Mouse (Mus musculus) hindbrain, embryonic 16.5 days (tissue): ENCODE data around the gene Gng7. TPM values are rescaled to one million over a fixed set of nuclear protein-coding genes. Genes with fewer than 3 reads are reported as not detected.
"Not testable (repeated sequence)": the region's sequence is repeated elsewhere in the genome, so short reads cannot be mapped to it uniquely, and the experiment has no call there.

Experiments
- ATAC-seq: fragments of 200-750 bp; cut with Nextera tagmentation; 2 replicates; pipeline ENCODE4 v1.8.0; 2017; ENCODE audit warnings: moderate TSS enrichment, moderate library complexity
- H3K27ac ChIP-seq: fragments of 300-500 bp; sonication (generic); 2 replicates; pipeline ENCODE4 v1.5.1; 2014; ENCODE audit warnings: low read depth, mild to moderate bottlenecking, control low read depth, low read length, moderate library complexity
- H3K27me3 ChIP-seq: fragments of 300-500 bp; sonication (generic); replicated peaks from 2 replicates; pipeline ENCODE4 v1.6.1; 2014; ENCODE audit warnings: low read length; ENCODE audit not compliant: control insufficient read depth, insufficient read depth
- H3K36me3 ChIP-seq: fragments of 300-500 bp; sonication (generic); 2 replicates; pipeline ENCODE4 v1.6.1; 2014; ENCODE audit warnings: mild to moderate bottlenecking, low read length, moderate library complexity, mixed read lengths; ENCODE audit not compliant: control insufficient read depth, insufficient read depth
- H3K4me1 ChIP-seq: fragments of 300-500 bp; sonication (generic); 2 replicates; pipeline ENCODE4 v1.6.1; 2014; ENCODE audit warnings: low read depth, low read length; ENCODE audit not compliant: control insufficient read depth, insufficient read depth
- H3K4me2 ChIP-seq: fragments of 300-500 bp; sonication (generic); 2 replicates; pipeline ENCODE4 v1.6.1; 2014; ENCODE audit warnings: mild to moderate bottlenecking, low read length, control low read depth, moderate library complexity
- H3K4me3 ChIP-seq: fragments of 300-500 bp; sonication (generic); 2 replicates; pipeline ENCODE4 v1.5.1; 2014; ENCODE audit warnings: mild to moderate bottlenecking, low read length, control low read depth, moderate library complexity
- H3K9ac ChIP-seq: fragments of 300-500 bp; sonication (generic); 2 replicates; pipeline ENCODE4 v1.6.1; 2014; ENCODE audit warnings: low read depth, mild to moderate bottlenecking, control low read depth, low read length, moderate library complexity
- H3K9me3 ChIP-seq: fragments of 300-500 bp; sonication (generic); 2 replicates; pipeline ENCODE4 v1.6.1; 2014; ENCODE audit warnings: mild to moderate bottlenecking, low read length, moderate library complexity; ENCODE audit not compliant: control insufficient read depth
- WGBS: fragments of 180-500 bp; shearing (Covaris S2); extraction: QIAGEN DNeasy Blood & Tissue Kit; methylation state at CpG from one replicate; pipeline ENCODE4 v1.1.7; 2014; 5-methylcytosine and 5-hydroxymethylcytosine counted together
- polyA plus RNA-seq: library from polyadenylated mRNA; unstranded; fragments of >200 nt; fragmentation: Nextera tagmentation; extraction: Ambion mirVana; gene quantifications from 2 replicates; pipeline ENCODE4 v1.2.1, GENCODE M21; 2015

Gene Gng7
- polyA plus RNA-seq = 25.4 and 27.0 TPM in 2 replicates

- Histone ChIP-seq H3K27ac (no peak within 1 kb of the TSS), H3K4me1 (peaks cover 6% of the 10 kb centered on the region; the same call in 1 of the 2 replicates), H3K9me3 (no peaks in the 10 kb centered on the region), H3K4me2 (peak within 1 kb of the TSS; percentile 69), H3K36me3 (0 out of 2 replicates have a peak, but pooled peaks cover 4% of the 10 kb centered on the region), H3K9ac (peak within 1 kb of the TSS; percentile 61), H3K27me3 (no peaks in the 10 kb centered on the region), H3K4me3 (peak within 1 kb of the TSS; percentile 48)
- ATAC-seq = peak; percentile 98
- 8% methylated on average over 31 of the region's 31 CpGs for WGBS
Measured at GRCm38 (mm10) chr10:81014393-81015384, at the start of gene Gng7. Gene Gng7, minus strand, starts transcription at chr10:81014945.

DNA sequence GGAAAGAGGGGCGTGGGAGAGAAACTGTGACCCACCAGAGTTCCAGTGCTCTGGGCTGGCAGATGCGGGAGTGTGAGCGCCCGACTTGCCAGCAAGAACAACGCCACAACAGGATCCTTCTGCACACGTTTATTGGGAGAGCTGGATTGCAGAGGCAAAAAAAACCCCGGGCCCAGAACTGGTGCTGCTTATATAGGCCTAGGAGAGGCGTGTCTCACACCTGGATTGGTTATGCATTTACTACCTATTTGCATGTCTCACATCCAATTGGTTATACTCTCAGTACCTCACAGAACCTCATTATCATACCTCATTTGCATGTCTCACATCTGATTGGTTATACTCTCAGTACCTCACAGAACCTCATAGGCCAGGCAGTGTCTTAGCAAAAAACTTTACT is 49.8 kb upstream of the Gng7 start:
- H3K4me2 ChIP-seq, H3K9ac ChIP-seq, ATAC-seq, H3K27me3 ChIP-seq, H3K4me3 ChIP-seq, H3K9me3 ChIP-seq, H3K36me3 ChIP-seq, H3K27ac ChIP-seq, H3K4me1 ChIP-seq: not testable (repeated sequence)
- 86% methylated on average over 8 of the region's 8 CpGs for WGBS

GRCm38 (mm10) chr10:81062710-81063109 is 48.0 kb upstream of the Gng7 start:
- no peak overlapping the region for H3K4me3 ChIP-seq
- no peak overlapping the region for H3K27ac ChIP-seq
- H3K9me3 ChIP-seq = no peaks in the 10 kb centered on the region
- H3K36me3 ChIP-seq = no peaks in the 10 kb centered on the region
- no peak overlapping the region for H3K9ac ChIP-seq
- ATAC-seq = no peak
- H3K27me3 ChIP-seq = no peaks in the 10 kb centered on the region
- no peak overlapping the region for H3K4me2 ChIP-seq
- 57% methylated on average over 4 of the region's 4 CpGs for WGBS
- H3K4me1 ChIP-seq = peaks cover 19% of the 10 kb centered on the region

DNA sequence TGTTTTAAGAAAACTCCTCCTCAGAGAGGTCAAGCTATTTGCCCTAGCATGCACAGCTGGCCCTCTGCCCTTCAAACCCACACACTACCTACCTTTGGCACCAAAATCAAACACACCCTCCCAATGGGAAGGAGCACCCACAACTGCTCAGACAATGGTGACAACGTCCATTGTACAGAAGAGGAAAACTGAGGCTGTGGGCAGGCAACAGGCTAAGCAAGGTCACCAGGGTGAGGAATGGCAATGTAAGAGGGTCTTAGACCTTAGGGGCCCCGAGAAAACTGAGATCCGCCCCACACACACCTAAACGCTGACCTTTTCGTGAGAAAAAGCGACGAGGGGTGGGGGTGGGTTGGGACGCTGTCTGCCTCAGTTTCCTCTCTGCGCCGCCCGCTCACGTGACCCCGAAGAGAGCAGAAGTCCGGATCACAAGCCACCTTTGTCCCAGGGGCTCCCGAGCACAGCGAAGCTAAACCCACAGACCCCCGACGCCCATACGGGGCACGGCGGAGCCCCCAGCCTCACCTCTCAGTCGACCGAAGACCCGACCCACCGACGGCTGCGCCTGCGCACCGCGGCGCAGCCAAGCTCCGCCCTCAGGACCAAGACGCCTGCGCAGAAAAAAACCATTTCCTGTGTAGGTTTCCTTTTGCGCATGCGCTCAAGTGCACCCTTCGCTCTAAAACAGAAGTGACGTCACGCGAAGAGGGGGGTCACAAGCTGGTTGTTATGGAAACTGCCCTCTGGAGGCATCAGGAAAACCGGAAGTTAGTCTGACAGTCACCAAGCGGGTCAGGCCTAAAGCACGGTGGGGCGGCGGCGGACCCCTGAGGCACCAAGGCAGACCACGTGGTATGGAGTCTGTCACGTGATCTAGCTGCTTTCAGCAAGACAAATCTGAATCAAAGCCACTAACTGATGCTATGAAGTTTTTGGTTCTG is 45.1 kb upstream of the Gng7 start, which contains the start of gene Sgta:
Gene Sgta (minus strand): TSS at position 579 of the 941 bp plus-strand sequence.
- Histone ChIP-seq H3K9me3 (no peaks in the 10 kb centered on the region), H3K9ac (peak within 1 kb of the TSS; percentile 88), H3K4me3 (peak within 1 kb of the TSS; percentile 85), H3K4me1 (peaks cover 22% of the 10 kb centered on the region), H3K36me3 (no peaks in the 10 kb centered on the region), H3K27me3 (no peaks in the 10 kb centered on the region), H3K4me2 (peak within 1 kb of the TSS; percentile 97), H3K27ac (peak within 1 kb of the TSS; percentile 56)
- peak; percentile 94 for ATAC-seq
- under 1% methylated on average over 44 of the region's 48 CpGs for whole genome bisulfite sequencing

DNA sequence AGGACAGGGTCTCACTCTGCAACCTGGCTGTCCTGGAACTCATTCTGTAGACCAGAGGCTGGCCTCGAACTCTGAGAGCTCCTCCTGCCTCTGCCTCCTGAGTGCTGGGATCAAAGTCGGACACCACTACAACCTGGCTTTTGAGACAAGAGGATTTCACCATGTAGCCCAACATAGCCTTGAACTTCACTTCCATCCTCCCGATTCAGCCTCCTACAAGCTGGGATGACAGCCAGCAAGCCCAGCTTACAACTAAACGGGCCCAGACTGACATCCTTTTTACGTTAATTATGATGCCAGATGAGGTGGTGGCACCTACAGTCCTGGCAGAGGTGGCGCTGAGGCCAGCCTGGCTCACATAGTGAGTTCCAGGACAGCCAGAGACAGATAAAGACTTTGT is 44.2 kb upstream of the Gng7 start:
- Histone ChIP-seq H3K4me2 (peak overlapping the region; percentile 97), H3K27me3 (no peaks in the 10 kb centered on the region), H3K9ac (peak overlapping the region; percentile 88; the same call in 1 of the 2 replicates), H3K4me3 (peak overlapping the region; percentile 85), H3K9me3 (no peaks in the 10 kb centered on the region), H3K36me3 (no peaks in the 10 kb centered on the region), H3K4me1 (peaks cover 22% of the 10 kb centered on the region), H3K27ac (no peak overlapping the region)
- no peak for ATAC-seq
- WGBS = 82% methylated on average over 6 of the region's 6 CpGs

DNA sequence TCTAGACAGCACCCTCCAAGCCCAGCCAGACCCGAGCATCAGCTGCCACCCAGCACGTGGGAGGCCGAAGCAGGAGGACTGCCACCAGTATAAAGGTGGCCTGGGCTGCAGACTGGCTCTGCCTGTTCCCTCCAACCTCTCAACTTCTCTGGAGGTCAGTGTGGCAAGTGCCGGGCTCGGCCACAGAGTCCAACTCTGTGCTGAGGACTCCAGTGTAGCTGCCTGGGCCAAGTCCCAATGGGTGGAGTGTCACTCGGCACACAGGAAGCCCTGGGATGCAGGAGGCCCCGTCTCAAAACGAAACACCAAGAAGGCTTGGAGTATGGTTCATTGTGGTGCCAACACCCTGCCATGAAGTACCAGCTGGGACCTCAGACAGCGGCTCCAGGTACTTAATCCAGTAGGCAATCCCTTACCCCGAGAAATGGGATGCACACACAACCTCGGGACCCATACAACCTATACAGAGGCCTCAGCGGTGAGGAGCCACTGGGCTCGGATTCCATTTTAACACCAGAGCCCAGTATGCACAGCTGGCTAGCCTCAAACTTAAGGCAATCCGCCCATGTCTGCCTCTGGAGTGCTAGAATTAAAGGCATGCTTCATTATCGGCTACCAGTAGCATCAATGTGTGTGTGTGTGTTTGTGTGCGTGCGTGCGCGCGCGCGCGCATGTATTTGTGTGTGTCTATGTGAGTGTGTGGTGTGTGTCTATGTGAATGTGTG is 42.8 kb upstream of the Gng7 start:
- H3K9ac ChIP-seq = no peak overlapping the region
- H3K36me3 ChIP-seq = no peaks in the 10 kb centered on the region
- H3K27ac ChIP-seq = no peak overlapping the region

GRCm38 (mm10) chr10:81055802-81056340 is 41.1 kb upstream of the Gng7 start:
- peaks cover 15% of the 10 kb centered on the region for H3K36me3 ChIP-seq
- not testable (repeated sequence) for H3K27me3 ChIP-seq, H3K27ac ChIP-seq, ATAC-seq, H3K4me3 ChIP-seq, H3K9ac ChIP-seq, H3K4me2 ChIP-seq, H3K9me3 ChIP-seq
- H3K4me1 ChIP-seq = peaks cover 22% of the 10 kb centered on the region
- WGBS = 83% methylated on average over 11 of the region's 11 CpGs

More for the DNA sequence above, 42.8 kb upstream of the Gng7 start:
- Histone ChIP-seq H3K27me3 (no peaks in the 10 kb centered on the region), H3K4me2 (no peak overlapping the region), H3K4me3 (no peak overlapping the region), H3K4me1 (peaks cover 22% of the 10 kb centered on the region), H3K9me3 (no peaks in the 10 kb centered on the region)
- WGBS = 93% methylated on average over 23 of the region's 23 CpGs
- no peak for ATAC-seq

GRCm38 (mm10) chr10:81055169-81055568 is 40.4 kb upstream of the Gng7 start:
- Histone ChIP-seq H3K4me2 (no peak overlapping the region), H3K36me3 (peaks cover 22% of the 10 kb centered on the region), H3K9ac (no peak overlapping the region), H3K4me1 (peaks cover 22% of the 10 kb centered on the region), H3K4me3 (no peak overlapping the region), H3K9me3 (no peaks in the 10 kb centered on the region), H3K27me3 (no peaks in the 10 kb centered on the region), H3K27ac (no peak overlapping the region)
- ATAC-seq = no peak
- WGBS = 82% methylated on average over 6 of the region's 6 CpGs
